Mouse (Mus musculus) monocyte, adult 5-6 weeks (primary cell): Measurements from ENCODE around the gene Tbcb. TPM values are rescaled to one million over a fixed set of nuclear protein-coding genes. Genes with fewer than 3 reads are reported as not detected.
"Not testable (repeated sequence)": the region's sequence is repeated elsewhere in the genome, so short reads cannot be mapped to it uniquely, and the experiment has no call there.

Source experiments
- ATAC-seq: fragments of 153-309, 156-312 bp; replicated peaks from 2 replicates; pipeline ENCODE4 v1.8.0; 2017; ENCODE audit warnings: mild to moderate bottlenecking; ENCODE audit not compliant: low TSS enrichment, insufficient number of reproducible peaks, severe bottlenecking, poor library complexity, low FRiP score
- total RNA-seq: library from RNA; stranded (forward); fragments of 200-1000, 200-491, 200-594 nt; gene quantifications from 3 replicates; pipeline ENCODE4 v1.2.3, GENCODE M21; 2017

Tbcb gene
- total RNA-seq, 1 experiment from 2014 or later, result 37.0 TPM

DNA sequence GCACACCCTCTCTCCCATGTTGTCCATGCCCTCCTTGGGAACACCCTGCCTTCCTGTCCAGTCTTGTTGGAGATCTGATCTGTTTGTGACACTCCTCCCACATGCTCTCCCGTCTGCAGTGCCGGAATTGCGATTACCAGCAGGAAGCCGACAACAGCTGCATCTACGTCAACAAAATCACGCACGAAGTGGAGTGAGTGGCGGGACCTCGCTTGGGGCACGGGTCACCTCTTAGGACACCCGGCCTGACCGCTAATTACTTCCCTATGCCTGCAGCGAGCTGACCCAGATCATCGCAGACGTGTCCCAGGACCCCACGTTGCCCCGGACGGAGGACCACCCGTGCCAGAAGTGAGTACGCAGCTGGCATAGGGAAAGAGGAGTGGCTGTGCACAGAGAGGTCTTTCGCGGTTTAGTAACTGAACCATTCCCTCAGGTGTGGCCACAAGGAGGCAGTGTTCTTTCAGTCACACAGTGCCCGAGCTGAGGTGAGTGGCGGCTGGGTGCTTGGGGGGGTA is 618 bp upstream of the Tbcb start:
- 0 out of 2 replicates have a peak, but pooled peaks have one; percentile 14 for ATAC-seq

GRCm38 (mm10) chr7:30231328-30231668 is 774 bp downstream of the Tbcb start:
- no peak for ATAC-seq

- ATAC-seq, result no peak
These were observed 7.9 kb downstream of the Tbcb start for GRCm38 (mm10) chr7:30224206-30224605.

- ATAC-seq, result no peak
These were observed 9.9 kb downstream of the Tbcb start for GRCm38 (mm10) chr7:30222205-30222604.

DNA sequence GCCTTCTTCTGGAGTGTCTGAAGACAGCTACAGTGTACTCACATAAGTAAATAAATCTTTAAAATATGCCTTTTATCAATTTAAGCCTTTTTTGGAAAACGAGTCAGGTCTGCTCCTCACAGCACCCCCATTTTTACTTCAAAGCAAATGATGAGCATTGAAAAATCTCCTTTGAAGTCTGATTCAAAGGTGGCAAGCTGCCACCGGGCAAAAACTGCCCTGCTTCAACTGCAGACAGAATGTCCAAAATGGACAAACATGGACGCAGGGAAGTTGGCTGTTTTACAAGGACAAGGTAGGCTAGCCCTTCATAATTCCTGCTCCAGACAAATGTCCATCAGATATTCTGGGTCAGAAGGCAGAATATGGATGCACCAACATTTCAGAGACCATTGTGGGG is 10.6 kb downstream of the Tbcb start:
- ATAC-seq, result no peak

GRCm38 (mm10) chr7:30220008-30220356 is 12.1 kb downstream of the Tbcb start:
- 0 out of 2 replicates have a peak, but pooled peaks have one; percentile 16 for ATAC-seq

GRCm38 (mm10) chr7:30219293-30220007 is 12.6 kb downstream of the Tbcb start:
- peak; percentile 23; the same call in 1 of the 2 replicates for ATAC-seq

- ATAC-seq, result no peak
These were observed 14.8 kb downstream of the Tbcb start for GRCm38 (mm10) chr7:30217277-30217676.

DNA sequence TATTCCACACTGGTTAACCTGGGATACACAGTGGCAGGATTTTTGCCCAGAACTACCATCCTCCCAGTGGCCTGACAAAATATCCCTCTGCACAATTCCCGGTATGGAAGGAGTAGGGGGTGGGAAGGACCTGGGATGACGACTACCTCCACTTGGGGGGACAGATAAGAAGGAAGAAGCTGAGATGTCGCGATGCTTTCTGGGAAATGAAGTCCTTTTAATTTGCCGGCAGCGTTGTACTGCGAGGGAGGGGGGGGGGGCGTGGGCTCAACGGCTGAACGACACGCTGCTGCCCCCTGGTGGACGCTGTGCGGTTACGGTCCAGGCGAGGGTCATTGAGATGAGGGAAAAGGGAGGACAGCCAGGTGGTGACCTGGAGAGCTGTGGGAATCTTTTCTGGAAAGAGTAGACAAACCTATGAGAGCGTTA is 15.3 kb downstream of the Tbcb start:
- peak; percentile 72 for ATAC-seq

GRCm38 (mm10) chr7:30215875-30216274 is 16.2 kb downstream of the Tbcb start:
- no peak for ATAC-seq

GRCm38 (mm10) chr7:30213881-30214280 is 18.2 kb downstream of the Tbcb start:
- ATAC-seq, result no peak

DNA sequence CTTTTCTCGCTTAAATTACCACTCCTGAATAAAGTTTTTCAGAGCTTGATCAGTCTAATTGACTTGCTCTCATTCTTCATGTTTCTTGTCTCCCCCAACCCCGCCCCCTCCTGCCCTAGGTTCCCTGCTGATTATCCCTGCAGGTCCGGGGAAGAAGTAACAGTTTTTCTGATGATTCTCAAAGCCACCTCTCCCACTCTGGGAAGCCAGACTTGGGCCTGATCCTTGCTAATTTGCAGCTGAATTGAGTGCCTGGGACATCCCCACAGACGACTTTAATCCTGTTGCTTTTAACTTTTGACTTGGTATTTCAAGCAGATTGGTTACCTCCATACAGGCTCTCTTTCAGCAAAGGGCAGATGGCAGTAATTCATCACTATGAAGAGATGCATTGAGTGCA is 21.0 kb downstream of the Tbcb start:
- no peak for ATAC-seq

DNA sequence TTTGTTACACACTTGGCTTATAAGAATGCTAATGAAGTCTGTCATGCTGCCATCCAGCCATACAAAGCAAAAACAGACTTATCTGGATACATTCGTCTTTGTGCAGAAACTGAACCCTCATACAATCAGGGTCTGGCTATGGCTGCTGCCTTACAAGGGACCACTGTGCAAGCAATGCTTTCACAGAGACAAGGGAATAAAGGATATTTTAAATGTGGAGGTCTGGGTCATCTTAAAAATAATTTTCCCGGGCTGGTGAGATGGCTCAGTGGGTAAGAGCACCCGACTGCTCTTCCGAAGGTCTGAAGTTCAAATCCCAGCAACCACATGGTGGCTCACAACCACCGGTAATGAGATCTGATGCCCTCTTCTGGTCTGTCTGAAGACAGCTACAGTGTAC is 25.7 kb downstream of the Tbcb start:
- not testable (repeated sequence) for ATAC-seq

GRCm38 (mm10) chr7:30205383-30205782 is 26.7 kb downstream of the Tbcb start:
- peak; percentile 93 for ATAC-seq

DNA sequence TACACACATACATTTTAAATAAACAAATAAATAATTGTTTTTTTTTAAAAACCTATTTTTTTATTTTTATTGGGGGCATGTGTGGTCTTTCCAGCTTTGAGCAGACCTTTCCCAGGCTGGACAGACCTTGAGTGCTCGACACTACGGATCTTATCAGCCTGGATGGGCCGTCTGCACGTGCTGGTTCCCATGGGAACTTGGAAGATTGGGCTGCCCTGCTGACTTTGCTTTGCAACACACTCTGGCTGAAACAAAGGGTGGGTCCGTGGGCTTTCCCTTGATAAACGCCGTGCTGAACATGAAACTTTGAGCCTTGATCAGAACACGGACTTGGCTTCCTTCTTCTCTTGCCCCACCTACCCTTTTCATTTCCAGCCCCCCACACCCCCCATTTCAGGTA is 27.7 kb downstream of the Tbcb start:
- ATAC-seq, result no peak

GRCm38 (mm10) chr7:30202895-30203690 is 29.0 kb downstream of the Tbcb start:
- ATAC-seq, result no peak

DNA sequence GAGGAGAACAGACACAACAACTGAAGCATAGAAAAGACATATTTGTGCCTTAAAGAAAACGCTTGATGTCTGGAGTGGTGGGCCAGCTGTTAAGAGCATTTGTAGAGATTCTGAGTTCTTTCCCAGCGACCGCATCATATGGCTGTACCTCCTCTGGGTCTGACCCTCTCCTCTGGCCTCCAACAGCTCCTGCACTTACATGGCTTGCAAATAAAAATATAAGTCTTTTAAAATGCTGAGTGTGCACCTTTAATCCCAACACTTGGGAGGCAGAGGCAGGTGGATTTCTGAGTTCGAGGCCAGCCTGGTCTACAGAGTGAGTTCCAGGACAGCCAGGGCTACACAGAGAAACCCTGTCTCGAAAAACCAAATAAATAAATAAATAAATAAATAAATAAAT is 31.4 kb downstream of the Tbcb start:
- ATAC-seq, result not testable (repeated sequence)

GRCm38 (mm10) chr7:30200200-30200599 is 31.9 kb downstream of the Tbcb start:
- ATAC-seq, result no peak

- ATAC-seq, result no peak
These were observed 32.5 kb downstream of the Tbcb start for GRCm38 (mm10) chr7:30199498-30200139.
